24 mouse cellular contexts compared by ENCODE assay signal in the genomic region with DNA sequence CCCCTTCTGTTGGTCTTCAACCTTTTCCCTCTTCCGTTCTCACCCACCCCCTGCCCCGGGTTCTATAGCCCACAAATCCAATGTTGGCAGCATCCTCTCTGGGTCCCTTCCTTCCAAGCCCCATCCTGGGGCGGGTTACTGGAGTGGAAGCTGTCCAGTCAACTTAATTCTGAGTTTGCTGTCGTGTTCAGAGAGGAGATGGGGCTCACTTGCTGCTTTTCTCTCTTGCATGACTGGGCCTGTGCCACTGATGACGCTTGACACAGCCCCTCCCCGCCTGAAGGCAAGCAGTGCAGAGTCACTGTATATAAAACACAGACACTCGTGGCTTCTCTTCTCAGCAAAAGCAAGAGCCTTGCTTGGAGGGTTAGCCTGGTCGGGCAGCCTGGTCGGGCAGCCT. TPM values are rescaled to one million over a fixed set of nuclear protein-coding genes. Genes with fewer than 3 reads are reported as not detected.
"Had no signal": no experiment of that assay in that cellular context is flagged by ENCODE, and none has a peak within 500 bp of the region (broad histone marks: within the 10 kb centered on the region; RNA-seq: fewer than 3 reads in every experiment).

No protein-coding gene starts in this region.

- ATAC-seq: intestine, postnatal 0 days; liver, embryonic 12.5 days; lung, postnatal 0 days; midbrain, embryonic 15.5 days had no signal

- DNase-seq: kidney, adult 2 months; kidney, postnatal 25 days; layer of hippocampus, adult 9-11 months; liver; lung, adult 18-20 months; right cerebral cortex, postnatal 25 days; spleen, adult 18-20 months; thymus, postnatal 25 days had no signal

- H3K4me1 ChIP-seq: liver, embryonic 15.5 days had no signal

- H3K36me3 ChIP-seq: limb, embryonic 10.5 days; limb, embryonic 13.5 days; liver, embryonic 12.5 days; liver, embryonic 15.5 days; midbrain, embryonic 15.5 days; stomach, embryonic 15.5 days had no signal

- H3K4me3 ChIP-seq: layer of hippocampus, adult 2 months; left cerebral cortex, adult 2 months; limb, embryonic 10.5 days; limb, embryonic 13.5 days; liver, embryonic 12.5 days; liver, embryonic 15.5 days; midbrain, embryonic 15.5 days; myocyte; neural tube, embryonic 13.5 days; stomach, embryonic 15.5 days had no signal

- H3K9ac ChIP-seq: limb, embryonic 13.5 days; liver, embryonic 12.5 days; liver, embryonic 15.5 days; midbrain, embryonic 15.5 days; neural tube, embryonic 13.5 days; stomach, embryonic 15.5 days had no signal

- H3K4me2 ChIP-seq: limb, embryonic 13.5 days; liver, embryonic 12.5 days; liver, embryonic 15.5 days; midbrain, embryonic 11.5 days; midbrain, embryonic 15.5 days; neural tube, embryonic 13.5 days; stomach, embryonic 15.5 days had no signal

- H3K9me3 ChIP-seq: limb, embryonic 10.5 days; limb, embryonic 13.5 days; liver, embryonic 12.5 days; liver, embryonic 15.5 days; midbrain, embryonic 15.5 days; neural tube, embryonic 13.5 days; stomach, embryonic 15.5 days had no signal

- H3K27ac ChIP-seq: kidney, postnatal 0 days; layer of hippocampus, adult 2 months; left cerebral cortex, adult 2 months; limb, embryonic 10.5 days; limb, embryonic 13.5 days; liver, embryonic 12.5 days; liver, embryonic 15.5 days; midbrain, embryonic 15.5 days; neural tube, embryonic 13.5 days; stomach, embryonic 15.5 days had no signal

RNA-seq across cellular contexts. Expression of a gene that starts 19.4 kb away (rescaled TPM):
- total RNA-seq: megakaryocyte progenitor cell, adult 5-6 weeks; megakaryocyte-erythroid progenitor cell, adult 5-6 weeks had no signal
- polyA plus RNA-seq: myocyte had no signal
